Mouse (Mus musculus) hindbrain, embryonic 12.5 days (tissue): ENCODE data around the gene C1ql1. TPM values are rescaled to one million over a fixed set of nuclear protein-coding genes. Genes with fewer than 3 reads are reported as not detected.

Experiments used
- ATAC-seq: fragments of 200-750 bp; cut with Nextera tagmentation; 2 replicates; pipeline ENCODE4 v1.8.0; 2017; ENCODE audit warnings: moderate TSS enrichment; ENCODE audit not compliant: low FRiP score
- H3K27ac ChIP-seq: fragments of 300-500 bp; sonication (generic); 2 replicates; pipeline ENCODE4 v1.5.1; 2016; ENCODE audit warnings: mild to moderate bottlenecking
- H3K27me3 ChIP-seq: fragments of 300-500 bp; sonication (generic); 2 replicates; pipeline ENCODE4 v1.6.1; 2016; ENCODE audit warnings: mild to moderate bottlenecking
- H3K36me3 ChIP-seq: fragments of 300-500 bp; sonication (generic); 2 replicates; pipeline ENCODE4 v1.6.1; 2016; ENCODE audit warnings: mild to moderate bottlenecking
- H3K4me1 ChIP-seq: fragments of 300-500 bp; sonication (generic); 2 replicates; pipeline ENCODE4 v1.6.1; 2016
- H3K4me2 ChIP-seq: fragments of 300-500 bp; sonication (generic); replicated peaks from 2 replicates; pipeline ENCODE4 v1.6.1; 2016; ENCODE audit warnings: mild to moderate bottlenecking
- H3K4me3 ChIP-seq: fragments of 300-500 bp; sonication (generic); 2 replicates; pipeline ENCODE4 v1.5.1; 2016; ENCODE audit warnings: mild to moderate bottlenecking
- H3K9ac ChIP-seq: fragments of 300-500 bp; sonication (generic); 2 replicates; pipeline ENCODE4 v1.6.1; 2016; ENCODE audit warnings: mild to moderate bottlenecking, moderate library complexity
- H3K9me3 ChIP-seq: fragments of 300-500 bp; sonication (generic); replicated peaks from 2 replicates; pipeline ENCODE4 v1.6.1; 2016; ENCODE audit warnings: mild to moderate bottlenecking
- WGBS: fragments of 180-500 bp; shearing (Covaris S2); methylation state at CpG from one replicate; pipeline ENCODE4 v1.1.7; 2016; 5-methylcytosine and 5-hydroxymethylcytosine counted together
- polyA plus RNA-seq: library from polyadenylated mRNA; unstranded; fragments of >200 nt; fragmentation: Nextera tagmentation; extraction: Ambion mirVana; gene quantifications from 2 replicates; pipeline ENCODE4 v1.2.1, GENCODE M21; 2016

Gene C1ql1
- polyA plus RNA-seq, 1 experiment from 2014 or later: 13.2 TPM

DNA sequence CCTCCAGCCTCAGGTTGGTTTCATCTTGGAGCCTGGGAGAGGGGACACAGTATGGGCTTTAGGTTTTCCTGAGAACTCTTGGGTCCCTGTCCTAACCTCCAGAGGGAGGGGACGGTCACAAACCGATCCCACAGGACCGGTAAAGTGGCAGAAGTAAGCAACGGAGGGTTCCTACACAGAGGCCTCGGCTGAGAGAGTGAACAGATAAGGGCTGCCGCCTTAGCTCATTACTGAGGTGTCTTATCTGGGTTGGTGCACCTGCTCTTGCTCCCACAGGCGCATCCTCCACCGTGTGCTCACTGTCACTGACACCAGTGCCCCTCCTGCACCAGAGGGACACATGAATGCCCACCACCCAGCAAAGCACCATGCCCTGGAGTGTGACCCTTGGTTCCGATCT is 50.7 kb downstream of the C1ql1 start:
- Histone ChIP-seq H3K27ac (no peak overlapping the region), H3K4me2 (no peak overlapping the region), H3K9ac (no peak overlapping the region), H3K27me3 (peaks cover 73% of the 10 kb centered on the region), H3K4me1 (peaks cover 13% of the 10 kb centered on the region), H3K36me3 (no peaks in the 10 kb centered on the region), H3K9me3 (no peaks in the 10 kb centered on the region), H3K4me3 (no peak overlapping the region)
- ATAC-seq: no peak
- 75% methylated on average over 9 of the region's 9 CpGs for WGBS

DNA sequence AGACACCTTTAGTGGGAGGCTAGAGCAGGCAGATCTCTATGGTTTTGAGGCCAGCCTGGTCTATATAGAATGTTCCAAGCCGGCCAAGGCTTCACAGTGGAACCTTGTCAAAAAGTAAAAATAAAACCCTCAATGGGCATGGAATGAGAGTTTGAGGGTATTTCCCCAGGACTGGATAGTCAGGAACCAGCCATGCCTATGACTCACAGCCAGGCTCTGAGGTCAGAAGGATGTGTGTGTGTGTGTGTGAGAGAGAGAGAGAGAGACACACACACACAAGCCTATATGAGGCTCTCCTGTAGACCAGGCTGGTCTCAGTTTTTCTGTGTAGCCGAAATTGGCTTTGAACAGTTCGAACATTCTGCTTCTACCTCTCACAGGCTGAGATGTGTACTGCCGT is 51.8 kb downstream of the C1ql1 start:
- no peaks in the 10 kb centered on the region for H3K36me3 ChIP-seq
- peaks cover 72% of the 10 kb centered on the region for H3K27me3 ChIP-seq
- H3K4me2 ChIP-seq: no peak overlapping the region
- H3K9me3 ChIP-seq: no peaks in the 10 kb centered on the region
- ATAC-seq: no peak
- H3K4me3 ChIP-seq: no peak overlapping the region
- no peak overlapping the region for H3K27ac ChIP-seq
- H3K4me1 ChIP-seq: peaks cover 13% of the 10 kb centered on the region
- no peak overlapping the region for H3K9ac ChIP-seq
- WGBS: 91% methylated on average over 4 of the region's 4 CpGs

DNA sequence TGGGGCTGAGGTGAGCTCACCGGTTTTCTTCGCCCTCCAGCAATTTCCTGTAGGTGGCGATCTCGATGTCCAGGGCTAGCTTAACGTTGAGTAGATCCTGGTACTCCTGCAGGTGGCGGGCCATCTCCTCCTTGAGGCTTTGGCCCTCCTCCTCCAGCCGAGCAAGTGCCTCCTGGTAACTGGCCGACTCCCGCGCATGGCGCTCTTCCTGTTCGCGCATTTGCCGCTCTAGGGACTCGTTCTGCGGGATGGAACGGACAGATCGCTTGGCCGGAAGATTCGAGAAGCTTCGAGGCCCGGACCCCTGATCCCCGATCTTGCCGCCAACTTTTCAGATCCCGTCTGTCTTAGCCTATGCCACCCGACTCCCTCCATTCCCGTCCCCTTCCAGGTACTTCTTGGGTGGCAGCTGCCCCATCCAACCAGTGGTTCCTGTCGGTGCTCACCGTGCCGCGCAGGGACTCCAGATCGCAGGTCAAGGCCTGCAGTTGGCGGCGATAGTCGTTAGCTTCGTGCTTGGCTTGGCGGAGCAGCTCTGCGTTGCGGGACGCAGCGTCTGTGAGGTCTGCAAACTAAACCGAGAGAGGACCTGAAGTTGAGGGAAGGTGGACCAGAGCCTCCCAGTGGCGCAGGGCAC is 53.4 kb downstream of the C1ql1 start:
- Histone ChIP-seq H3K27me3 (peaks cover 75% of the 10 kb centered on the region), H3K27ac (no peak overlapping the region), H3K9me3 (no peaks in the 10 kb centered on the region), H3K36me3 (no peaks in the 10 kb centered on the region), H3K4me2 (peak overlapping the region; percentile 46), H3K9ac (peak overlapping the region; percentile 46; the same call in 1 of the 2 replicates), H3K4me1 (peaks cover 11% of the 10 kb centered on the region), H3K4me3 (peak overlapping the region; percentile 26)
- ATAC-seq: no peak
- 3% methylated on average over 43 of the region's 43 CpGs for WGBS

- H3K4me3 ChIP-seq: no peak overlapping the region
- no peak overlapping the region for H3K4me2 ChIP-seq
- peaks cover 67% of the 10 kb centered on the region for H3K27me3 ChIP-seq
- no peak overlapping the region for H3K9ac ChIP-seq
- ATAC-seq: no peak
- 63% methylated on average over 5 of the region's 5 CpGs for WGBS
- peaks cover 10% of the 10 kb centered on the region for H3K4me1 ChIP-seq
- no peaks in the 10 kb centered on the region for H3K36me3 ChIP-seq
- no peak overlapping the region for H3K27ac ChIP-seq
- no peaks in the 10 kb centered on the region for H3K9me3 ChIP-seq
Measured at GRCm38 (mm10) chr11:102890096-102890495, 56.4 kb downstream of the C1ql1 start.

Other genes with a start within 250 kb of the C1ql1 start
- gene Ccdc43, start 248.9 kb downstream of the C1ql1 start, polyA plus RNA-seq: 44.0 and 48.0 TPM in 2 replicates
- 33.3 and 35.3 TPM in 2 replicates for gene Adam11, start 185.2 kb downstream of the C1ql1 start, polyA plus RNA-seq
- gene Gjc1, start 127.0 kb downstream of the C1ql1 start, polyA plus RNA-seq: 77.6 and 81.3 TPM in 2 replicates
- gene Higd1b, start 110.8 kb downstream of the C1ql1 start, polyA plus RNA-seq: not detected in 2 replicates
- gene Eftud2, start 65.7 kb downstream of the C1ql1 start, polyA plus RNA-seq: 208 TPM in 2 replicates
- gene Ccdc103, start 65.5 kb downstream of the C1ql1 start, polyA plus RNA-seq: 1.7 and 3.4 TPM in 2 replicates
- not detected in 2 replicates for gene Fam187a, start 61.5 kb downstream of the C1ql1 start, polyA plus RNA-seq
- gene Gfap, start 45.8 kb downstream of the C1ql1 start, polyA plus RNA-seq: 0.12 TPM in 1 of 2 replicates, not detected in the other
- gene Kif18b, start 21.6 kb downstream of the C1ql1 start, polyA plus RNA-seq: 6.6 and 7.8 TPM in 2 replicates
- gene Nmt1, start 81.5 kb upstream of the C1ql1 start, polyA plus RNA-seq: 38.6 and 40.3 TPM in 2 replicates
- gene Dcakd, start 81.6 kb upstream of the C1ql1 start, polyA plus RNA-seq: 160 and 161 TPM in 2 replicates
- 1.6 and 1.7 TPM in 2 replicates for gene Plcd3, start 155.0 kb upstream of the C1ql1 start, polyA plus RNA-seq
- 7.0 and 8.3 TPM in 2 replicates for gene Acbd4, start 155.0 kb upstream of the C1ql1 start, polyA plus RNA-seq
- gene Hexim1, start 169.5 kb upstream of the C1ql1 start, polyA plus RNA-seq: 3.8 and 4.0 TPM in 2 replicates
- 12.0 and 12.9 TPM in 2 replicates for gene Hexim2, start 185.7 kb upstream of the C1ql1 start, polyA plus RNA-seq
- 1.4 and 1.6 TPM in 2 replicates for gene Fmnl1, start 224.4 kb upstream of the C1ql1 start, polyA plus RNA-seq